Mouse (Mus musculus) heart, postnatal 25 days (tissue): Measurements from ENCODE around the gene Rbpj. TPM values are rescaled to one million over a fixed set of nuclear protein-coding genes. Genes with fewer than 3 reads are reported as not detected.
"Not testable (repeated sequence)": the region's sequence is repeated elsewhere in the genome, so short reads cannot be mapped to it uniquely, and the experiment has no call there.

ENCODE experiments used
- DNase-seq: peaks from one replicate; pipeline ENCODE4 v3.0.0; 2022; ENCODE audit warnings: low spot score
- intact Hi-C: fragments of 180-260 bp; cut with DNase I; formaldehyde crosslinking; loops from one replicate; pipeline ENCODE4 v1.15.1; 2025
- total RNA-seq, 2 experiments: library from RNA; stranded (reverse); gene quantifications; 2 replicates each; pipeline ENCODE4 v1.2.3; 2021

The Rbpj gene
- total RNA-seq, 2 experiments from 2014 or later: 23.4 to 32.5 TPM

DNA sequence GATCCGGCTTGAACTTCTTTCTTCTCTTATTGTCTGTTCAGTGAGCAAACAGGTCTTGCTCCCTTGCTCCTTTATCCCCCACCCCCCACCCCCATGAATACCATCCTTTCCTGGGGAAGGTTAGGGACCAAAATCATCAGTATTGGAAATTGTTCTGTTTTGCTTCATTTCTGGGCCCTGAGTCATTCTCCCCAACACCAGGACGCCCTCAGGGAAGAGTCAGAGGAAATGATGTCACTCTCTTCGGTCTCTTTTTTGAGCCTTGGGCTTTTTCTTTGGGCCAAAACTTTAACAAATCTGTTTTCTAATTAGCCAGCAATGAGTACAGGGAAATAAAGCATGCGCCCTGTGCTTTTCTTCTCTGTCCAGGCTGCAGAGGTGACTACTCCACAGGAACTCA lies 77.4 kb downstream of the Rbpj start:
- no peak for DNase-seq
- intact Hi-C loops: no loop called here

GRCm38 (mm10) chr5:53543945-53544344 lies 78.0 kb downstream of the Rbpj start:
- no peak for DNase-seq

GRCm38 (mm10) chr5:53546440-53546839 lies 80.5 kb downstream of the Rbpj start:
- no peak for DNase-seq
- intact Hi-C loops: no loop called here

More at GRCm38 (mm10) chr5:53543945-53544344, 78.0 kb downstream of the Rbpj start:
- intact Hi-C loops: no loop called here

DNA sequence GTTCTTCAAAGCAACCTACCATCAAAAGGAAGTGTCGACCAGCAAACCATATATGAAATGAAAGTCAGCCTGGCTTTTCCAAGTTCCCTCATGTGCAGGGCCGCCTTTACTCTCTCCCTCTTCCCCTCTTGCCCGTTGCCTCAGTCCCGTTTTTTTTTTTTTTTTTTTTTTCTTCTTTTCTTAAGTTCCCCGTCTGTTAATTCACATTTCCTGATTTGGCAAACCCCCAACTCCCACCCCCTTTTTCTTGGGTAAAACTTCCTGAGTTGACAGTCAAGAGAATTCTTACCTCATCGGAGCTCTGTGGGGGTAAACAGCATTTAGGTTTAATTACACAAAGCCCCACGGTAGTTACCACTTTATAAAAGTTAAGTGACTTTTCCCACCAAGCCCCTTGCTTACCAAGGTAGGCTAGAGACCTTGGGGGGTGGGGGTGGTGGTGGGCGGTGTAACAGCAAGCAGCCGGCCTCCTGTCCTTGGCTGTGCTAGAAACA lies 81.1 kb downstream of the Rbpj start:
- DNase-seq: no peak
- intact Hi-C loops: no loop called here

DNA sequence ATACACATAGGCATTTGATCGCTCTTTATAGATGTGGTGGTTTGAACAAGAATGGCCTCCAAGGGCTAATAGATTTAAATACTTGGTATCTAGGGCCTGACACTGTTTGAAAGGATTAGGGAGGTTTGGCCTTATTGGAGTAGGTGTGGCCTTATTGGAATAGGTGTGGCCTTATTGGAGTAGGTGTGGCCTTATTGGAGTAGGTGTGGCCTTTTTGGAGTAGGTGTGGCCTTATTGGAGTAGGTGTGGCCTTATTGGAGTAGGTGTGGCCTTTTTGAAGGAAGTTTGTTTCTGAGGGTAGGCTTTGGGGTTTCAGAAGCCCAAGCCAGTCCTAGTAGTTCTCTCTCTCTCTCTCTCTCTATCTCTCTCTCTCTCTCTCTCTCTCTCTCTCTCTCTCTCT lies 84.4 kb downstream of the Rbpj start:
- DNase-seq, intact Hi-C loops: not testable (repeated sequence)

DNA sequence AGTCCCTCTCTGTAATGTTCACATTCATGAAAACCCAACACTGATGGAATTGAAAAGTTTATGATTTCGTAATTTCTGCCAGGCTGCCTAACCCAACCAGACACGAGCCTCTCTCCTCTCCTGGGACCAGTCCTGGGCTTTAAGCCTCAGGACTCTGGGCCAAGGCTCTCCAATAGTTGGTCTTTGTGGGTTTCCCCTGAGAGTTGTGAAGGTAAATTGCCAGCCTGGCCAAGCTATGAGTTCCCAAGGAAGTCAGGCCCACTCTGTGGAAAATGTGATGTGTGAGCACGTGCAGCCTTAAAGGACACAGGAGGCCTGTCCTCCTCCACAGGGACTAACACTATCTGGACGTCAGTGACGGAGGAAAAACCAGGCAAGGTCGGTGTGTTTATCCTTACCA lies 85.4 kb downstream of the Rbpj start:
- intact Hi-C loops: no loop called here
- DNase-seq: no peak

GRCm38 (mm10) chr5:53551910-53552309 lies 86.0 kb downstream of the Rbpj start:
- intact Hi-C loops: no loop called here

GRCm38 (mm10) chr5:53553281-53553680 lies 87.3 kb downstream of the Rbpj start:
- DNase-seq: no peak
- intact Hi-C loops: no loop called here

More at GRCm38 (mm10) chr5:53551910-53552309, 86.0 kb downstream of the Rbpj start:
- DNase-seq: no peak

DNA sequence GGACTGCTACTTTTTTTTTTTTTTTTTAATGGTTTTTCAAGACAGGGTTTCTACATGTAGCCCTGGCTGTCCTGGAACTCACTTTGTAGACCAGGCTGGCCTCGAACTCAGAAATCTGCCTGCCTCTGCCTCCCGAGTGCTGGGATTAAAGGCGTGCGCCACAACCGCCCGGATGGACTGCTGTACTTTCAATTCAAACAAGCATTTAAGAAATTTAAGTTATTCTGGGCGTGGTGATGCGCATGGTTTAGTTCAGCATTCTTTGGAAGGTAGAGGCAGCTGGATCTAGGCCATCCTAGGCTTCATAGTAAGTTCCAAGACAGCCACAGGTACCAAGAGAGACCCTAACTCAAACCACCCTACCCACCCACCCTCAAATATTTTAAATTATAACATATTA lies 88.2 kb downstream of the Rbpj start:
- DNase-seq: no peak
- intact Hi-C loops: no loop called here

DNA sequence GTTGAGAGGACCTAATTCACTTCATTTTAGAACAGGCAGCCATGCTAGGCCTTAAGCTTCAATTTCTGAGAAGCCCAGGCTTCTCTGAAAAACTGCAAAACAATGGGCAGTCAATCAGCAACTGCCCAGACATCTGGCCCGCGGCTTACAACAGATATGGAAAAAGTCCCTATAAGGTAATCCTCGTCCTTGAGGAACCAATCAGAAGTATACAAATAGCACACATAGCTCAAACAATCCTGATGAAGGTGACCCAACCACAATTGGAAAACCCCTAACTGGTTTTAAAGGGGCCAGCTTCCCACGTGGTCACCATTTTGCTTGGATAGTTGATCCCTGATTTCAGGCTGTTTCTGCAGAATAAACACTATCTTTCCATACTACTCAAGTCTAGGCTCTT lies 89.0 kb downstream of the Rbpj start:
- intact Hi-C loops: no loop called here
- DNase-seq: no peak

GRCm38 (mm10) chr5:53555474-53555873 lies 89.5 kb downstream of the Rbpj start:
- intact Hi-C loops: no loop called here
- no peak for DNase-seq

DNA sequence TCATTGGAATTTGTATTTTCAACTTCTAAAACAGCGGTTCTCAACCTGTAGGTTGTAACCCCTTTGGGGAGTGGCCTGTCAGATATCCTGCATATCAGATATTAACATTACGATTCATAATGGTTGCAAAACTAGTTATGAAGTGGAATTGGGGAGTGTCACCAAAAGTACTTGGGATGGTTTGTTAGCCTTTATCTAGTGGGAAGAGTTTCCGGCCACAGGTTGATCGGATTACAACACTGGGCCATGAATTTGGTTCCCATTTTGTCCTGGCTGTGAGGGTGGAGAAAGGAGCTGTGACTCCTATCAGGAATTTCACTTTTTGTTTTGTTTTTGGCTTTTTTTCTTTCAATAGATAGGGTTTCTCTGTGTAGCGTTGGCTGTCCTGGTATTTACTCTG lies 90.0 kb downstream of the Rbpj start:
- no peak for DNase-seq
- intact Hi-C loops: no loop called here

- DNase-seq: no peak
Measured at GRCm38 (mm10) chr5:53557544-53558260, 91.8 kb downstream of the Rbpj start.

DNA sequence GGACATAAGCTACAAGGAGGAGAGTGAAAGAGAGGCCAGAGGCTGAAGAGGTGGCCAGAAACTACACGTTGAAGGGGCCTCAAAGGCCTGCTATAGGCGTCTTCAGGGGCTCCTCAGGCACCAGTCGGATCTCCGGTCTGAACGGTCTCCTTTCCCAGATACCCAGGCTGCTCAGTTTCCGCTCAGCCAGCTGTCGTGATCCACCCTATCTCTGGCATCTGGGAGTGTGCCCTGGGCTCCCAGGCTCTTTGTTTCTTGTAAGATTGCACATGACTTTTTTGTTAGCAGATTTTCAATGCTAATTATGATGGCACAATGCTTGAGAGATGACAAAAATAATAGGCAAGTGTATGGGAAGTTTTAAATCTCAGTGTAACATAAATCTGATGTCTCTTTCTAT lies 95.2 kb downstream of the Rbpj start:
- DNase-seq: no peak
- intact Hi-C loops: no loop called here

More at GRCm38 (mm10) chr5:53557544-53558260, 91.8 kb downstream of the Rbpj start:
- intact Hi-C loops: no loop called here

- no peak for DNase-seq
- intact Hi-C loops: no loop called here
Measured at GRCm38 (mm10) chr5:53564309-53564708, 98.4 kb downstream of the Rbpj start.

GRCm38 (mm10) chr5:53565213-53565794 lies 99.4 kb downstream of the Rbpj start:
- no peak for DNase-seq
- intact Hi-C loops: no loop called here

GRCm38 (mm10) chr5:53566485-53567083 lies 100.6 kb downstream of the Rbpj start:
- intact Hi-C loops: no loop called here
- no peak for DNase-seq

DNA sequence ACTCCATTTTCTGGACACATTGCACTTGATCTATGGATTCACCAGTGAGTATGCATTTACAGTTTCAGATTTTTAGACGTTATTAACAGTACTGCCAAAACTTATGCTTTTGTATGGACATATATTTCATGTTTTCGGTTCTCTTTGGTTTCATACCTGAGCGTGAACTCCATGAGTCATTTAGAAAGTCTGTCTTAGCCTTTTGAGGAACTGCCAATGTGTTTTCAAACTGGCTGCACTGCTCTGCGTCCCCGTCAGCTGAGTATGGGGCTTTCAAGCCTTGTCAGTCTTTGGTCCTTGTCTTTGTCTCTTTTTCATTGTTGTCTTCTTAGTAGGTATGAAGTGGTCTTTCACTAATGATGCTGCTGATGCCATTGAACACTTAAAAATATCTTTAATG lies 106.5 kb downstream of the Rbpj start:
- DNase-seq: no peak
- intact Hi-C loops: no loop called here

DNA sequence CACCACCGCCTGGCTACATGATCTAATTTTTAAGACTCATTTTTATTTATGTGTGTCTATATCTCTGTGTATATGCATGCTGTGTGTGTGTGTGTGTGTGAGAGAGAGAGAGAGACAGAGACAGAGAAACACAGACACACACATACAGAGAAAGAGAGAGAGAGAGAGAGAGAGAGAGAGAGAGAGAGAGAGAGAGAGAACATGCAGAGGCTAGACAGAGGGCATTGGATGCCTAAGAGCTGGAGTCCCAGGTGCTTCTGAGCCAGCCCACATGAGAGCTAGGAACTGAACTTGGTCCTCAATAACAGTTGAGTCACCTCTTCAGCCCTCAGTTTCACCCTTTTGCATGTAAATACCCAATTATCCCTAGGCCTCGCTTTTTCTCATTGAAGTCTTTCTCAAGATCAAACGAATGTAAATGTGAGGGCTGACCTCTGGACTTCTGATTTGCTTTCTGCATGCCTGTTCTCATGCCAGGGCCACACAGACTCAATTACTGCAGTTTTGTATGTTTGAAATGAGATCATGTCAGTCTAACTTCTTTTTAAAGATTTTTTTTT lies 109.0 kb downstream of the Rbpj start:
- intact Hi-C loops: no loop called here
- DNase-seq: no peak

GRCm38 (mm10) chr5:53577272-53577889 lies 111.4 kb downstream of the Rbpj start:
- intact Hi-C loops: no loop called here

More at GRCm38 (mm10) chr5:53577272-53577889, 111.4 kb downstream of the Rbpj start:
- no peak for DNase-seq
